Mouse (Mus musculus): Measurements from ENCODE around the gene Rbm38. TPM values are rescaled to one million over a fixed set of nuclear protein-coding genes. Genes with fewer than 3 reads are reported as not detected.

Gene Rbm38
- polyA plus RNA-seq, 1 experiment = 37.9 TPM

- WGBS = 85% methylated on average over 4 of the region's 4 CpGs
- DNase-seq = no peak
- H3K27me3 ChIP-seq (replicated peaks; ENCODE audit: control insufficient read depth, insufficient read depth, low read length) = no peaks in the 10 kb centered on the region
- no peaks in the 10 kb centered on the region for H3K36me3 ChIP-seq (ENCODE audit: control insufficient read depth, insufficient read depth, low read length)
- no peaks in the 10 kb centered on the region for H3K4me1 ChIP-seq (ENCODE audit: control insufficient read depth, insufficient read depth, low read length)
- H3K4me3 ChIP-seq (ENCODE audit: insufficient read depth, low read depth, low read length) = no peak overlapping the region
- no peak overlapping the region for H3K27ac ChIP-seq (ENCODE audit: insufficient read depth, low read depth, low read length)
- no peak for TF ChIP-seq CTCF (conservative IDR thresholded peaks at IDR 0.05; ENCODE audit: insufficient read depth, insufficient read length, low read depth, low read length)
- no peak for TF ChIP-seq POLR2A (IDR thresholded peaks at IDR 0.05; ENCODE audit: low read depth, low read length)
Measured at GRCm38 (mm10) chr2:173036611-173037010, 16.3 kb downstream of the Rbm38 start.

GRCm38 (mm10) chr2:173037347-173037746 lies 17.0 kb downstream of the Rbm38 start:
- H3K4me3 ChIP-seq (ENCODE audit: insufficient read depth, low read depth, low read length) = no peak overlapping the region
- no peaks in the 10 kb centered on the region for H3K36me3 ChIP-seq (ENCODE audit: control insufficient read depth, insufficient read depth, low read length)
- no peaks in the 10 kb centered on the region for H3K27me3 ChIP-seq (replicated peaks; ENCODE audit: control insufficient read depth, insufficient read depth, low read length)
- DNase-seq = no peak
- TF ChIP-seq POLR2A (IDR thresholded peaks at IDR 0.05; ENCODE audit: low read depth, low read length) = no peak
- no peak for TF ChIP-seq CTCF (conservative IDR thresholded peaks at IDR 0.05; ENCODE audit: insufficient read depth, insufficient read length, low read depth, low read length)
- no peaks in the 10 kb centered on the region for H3K4me1 ChIP-seq (ENCODE audit: control insufficient read depth, insufficient read depth, low read length)
- WGBS = 76% methylated on average over 5 of the region's 5 CpGs
- H3K27ac ChIP-seq (ENCODE audit: insufficient read depth, low read depth, low read length) = no peak overlapping the region

- Histone ChIP-seq H3K4me3 (ENCODE audit: insufficient read depth, low read depth, low read length) (no peak overlapping the region), H3K27ac (ENCODE audit: insufficient read depth, low read depth, low read length) (no peak overlapping the region), H3K27me3 (replicated peaks; ENCODE audit: control insufficient read depth, insufficient read depth, low read length) (no peaks in the 10 kb centered on the region), H3K4me1 (ENCODE audit: control insufficient read depth, insufficient read depth, low read length) (no peaks in the 10 kb centered on the region), H3K36me3 (ENCODE audit: control insufficient read depth, insufficient read depth, low read length) (no peaks in the 10 kb centered on the region)
- DNase-seq = no peak
- TF ChIP-seq CTCF (conservative IDR thresholded peaks at IDR 0.05; ENCODE audit: insufficient read depth, insufficient read length, low read depth, low read length) (no peak), POLR2A (IDR thresholded peaks at IDR 0.05; ENCODE audit: low read depth, low read length) (no peak)
- 81% methylated on average over 7 of the region's 7 CpGs for WGBS
Measured at GRCm38 (mm10) chr2:173037827-173038607, 17.7 kb downstream of the Rbm38 start.

GRCm38 (mm10) chr2:173039041-173039440 lies 18.7 kb downstream of the Rbm38 start:
- H3K27me3 ChIP-seq (replicated peaks; ENCODE audit: control insufficient read depth, insufficient read depth, low read length) = no peaks in the 10 kb centered on the region
- no peak for TF ChIP-seq CTCF (conservative IDR thresholded peaks at IDR 0.05; ENCODE audit: insufficient read depth, insufficient read length, low read depth, low read length)
- DNase-seq = no peak
- 79% methylated on average over 4 of the region's 4 CpGs for WGBS
- no peaks in the 10 kb centered on the region for H3K4me1 ChIP-seq (ENCODE audit: control insufficient read depth, insufficient read depth, low read length)
- no peak overlapping the region for H3K27ac ChIP-seq (ENCODE audit: insufficient read depth, low read depth, low read length)
- H3K36me3 ChIP-seq (ENCODE audit: control insufficient read depth, insufficient read depth, low read length) = no peaks in the 10 kb centered on the region
- no peak overlapping the region for H3K4me3 ChIP-seq (ENCODE audit: insufficient read depth, low read depth, low read length)

GRCm38 (mm10) chr2:173040803-173041202 lies 20.5 kb downstream of the Rbm38 start:
- no peak for TF ChIP-seq CTCF (conservative IDR thresholded peaks at IDR 0.05; ENCODE audit: insufficient read depth, insufficient read length, low read depth, low read length)
- no peak for TF ChIP-seq POLR2A (IDR thresholded peaks at IDR 0.05; ENCODE audit: low read depth, low read length)
- 0 out of 2 replicates have a peak, but pooled peaks cover 4% of the 10 kb centered on the region for H3K4me1 ChIP-seq (ENCODE audit: control insufficient read depth, insufficient read depth, low read length)
- WGBS = 90% methylated on average over 3 of the region's 3 CpGs
- DNase-seq = no peak
- H3K27ac ChIP-seq (ENCODE audit: insufficient read depth, low read depth, low read length) = no peak overlapping the region
- H3K36me3 ChIP-seq (ENCODE audit: control insufficient read depth, insufficient read depth, low read length) = no peaks in the 10 kb centered on the region
- H3K4me3 ChIP-seq (ENCODE audit: insufficient read depth, low read depth, low read length) = no peak overlapping the region
- H3K27me3 ChIP-seq (replicated peaks; ENCODE audit: control insufficient read depth, insufficient read depth, low read length) = no peaks in the 10 kb centered on the region

GRCm38 (mm10) chr2:173041242-173041641 lies 20.9 kb downstream of the Rbm38 start:
- no peaks in the 10 kb centered on the region for H3K36me3 ChIP-seq (ENCODE audit: control insufficient read depth, insufficient read depth, low read length)
- TF ChIP-seq POLR2A (IDR thresholded peaks at IDR 0.05; ENCODE audit: low read depth, low read length) (no peak), CTCF (conservative IDR thresholded peaks at IDR 0.05; ENCODE audit: insufficient read depth, insufficient read length, low read depth, low read length) (no peak)
- H3K27ac ChIP-seq (ENCODE audit: insufficient read depth, low read depth, low read length) = no peak overlapping the region
- no peaks in the 10 kb centered on the region for H3K27me3 ChIP-seq (replicated peaks; ENCODE audit: control insufficient read depth, insufficient read depth, low read length)
- no peak overlapping the region for H3K4me3 ChIP-seq (ENCODE audit: insufficient read depth, low read depth, low read length)
- H3K4me1 ChIP-seq (ENCODE audit: control insufficient read depth, insufficient read depth, low read length) = 0 out of 2 replicates have a peak, but pooled peaks cover 4% of the 10 kb centered on the region
- WGBS = 65% methylated on average over 5 of the region's 5 CpGs
- peak; percentile 34 for DNase-seq

GRCm38 (mm10) chr2:173041893-173042292 lies 21.6 kb downstream of the Rbm38 start:
- DNase-seq = no peak
- H3K4me3 ChIP-seq (ENCODE audit: insufficient read depth, low read depth, low read length) = no peak overlapping the region
- no peak overlapping the region for H3K27ac ChIP-seq (ENCODE audit: insufficient read depth, low read depth, low read length)
- H3K4me1 ChIP-seq (ENCODE audit: control insufficient read depth, insufficient read depth, low read length) = 0 out of 2 replicates have a peak, but pooled peaks cover 4% of the 10 kb centered on the region
- 100% methylated on average over 1 of the region's 1 CpGs for WGBS
- no peaks in the 10 kb centered on the region for H3K36me3 ChIP-seq (ENCODE audit: control insufficient read depth, insufficient read depth, low read length)
- TF ChIP-seq CTCF (conservative IDR thresholded peaks at IDR 0.05; ENCODE audit: insufficient read depth, insufficient read length, low read depth, low read length) (no peak), POLR2A (IDR thresholded peaks at IDR 0.05; ENCODE audit: low read depth, low read length) (no peak)
- no peaks in the 10 kb centered on the region for H3K27me3 ChIP-seq (replicated peaks; ENCODE audit: control insufficient read depth, insufficient read depth, low read length)

Data from kidney, adult 2 months (tissue).